Mouse (Mus musculus): ENCODE measurements around the gene Rabgap1l.

The Rabgap1l gene

DNA sequence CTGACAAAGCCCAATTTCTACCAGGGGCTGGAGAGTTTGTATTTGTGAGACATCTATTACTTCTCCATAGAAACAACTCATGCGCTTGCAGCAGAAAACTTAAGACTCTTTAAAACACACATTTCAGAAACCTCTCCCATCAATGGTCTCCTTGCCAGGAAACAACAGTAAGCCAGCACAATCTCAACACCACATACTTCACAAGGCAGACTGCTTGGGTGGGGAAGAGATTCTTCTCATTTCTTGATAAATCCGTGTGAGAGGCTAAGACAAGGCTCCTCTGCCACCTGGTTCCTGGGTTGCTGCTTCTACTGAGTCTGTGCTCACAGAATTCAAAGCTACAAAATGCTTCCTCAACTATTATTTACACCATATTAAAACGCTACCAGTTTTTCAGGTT lies 543.2 kb downstream of the Rabgap1l start:
- DNase-seq (ENCODE audit: low read depth in 1 of 2, low spot score in 2 of 2), result no peak

DNA sequence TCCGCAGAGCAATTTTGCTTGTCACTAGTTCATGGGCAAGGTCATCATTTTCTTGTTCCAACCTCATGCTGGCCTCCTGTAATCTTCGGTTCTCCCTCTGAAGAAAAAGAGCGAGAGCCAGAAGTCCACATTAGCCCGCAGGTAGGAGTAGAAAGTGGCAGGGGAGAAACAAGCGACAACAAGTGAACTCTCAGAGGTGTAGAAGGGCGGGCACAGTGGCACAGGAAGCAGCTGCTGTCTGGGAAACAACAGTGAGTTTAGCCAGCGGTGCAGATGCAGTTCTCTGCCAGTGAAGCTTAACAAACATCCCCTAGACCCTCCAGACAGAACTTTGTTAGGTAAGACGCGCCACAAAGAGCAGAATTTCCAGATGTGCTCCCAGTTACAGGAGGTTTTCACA lies 545.5 kb downstream of the Rabgap1l start:
- no peak for DNase-seq (ENCODE audit: low read depth in 1 of 2, low spot score in 2 of 2)

DNA sequence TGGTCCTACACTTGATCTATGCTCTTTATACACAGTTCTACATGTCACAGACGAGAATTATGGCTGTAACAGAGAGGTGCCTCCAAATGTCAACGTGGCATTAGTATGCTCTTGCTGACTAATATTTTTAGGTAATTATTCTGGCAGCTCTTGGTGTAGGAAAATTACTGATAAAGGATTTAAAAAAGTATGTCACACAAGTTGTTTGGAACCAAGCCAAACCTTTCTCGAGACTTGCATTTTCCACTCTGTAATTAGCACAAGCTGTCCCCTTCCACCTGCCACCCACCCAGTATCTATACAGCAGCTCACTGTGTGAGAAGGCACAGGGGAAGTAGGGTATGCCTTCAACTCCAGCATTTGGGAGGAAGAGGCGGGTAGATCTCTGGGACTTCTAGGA lies 546.2 kb downstream of the Rabgap1l start:
- no peak for DNase-seq (ENCODE audit: low read depth in 1 of 2, low spot score in 2 of 2)

DNA sequence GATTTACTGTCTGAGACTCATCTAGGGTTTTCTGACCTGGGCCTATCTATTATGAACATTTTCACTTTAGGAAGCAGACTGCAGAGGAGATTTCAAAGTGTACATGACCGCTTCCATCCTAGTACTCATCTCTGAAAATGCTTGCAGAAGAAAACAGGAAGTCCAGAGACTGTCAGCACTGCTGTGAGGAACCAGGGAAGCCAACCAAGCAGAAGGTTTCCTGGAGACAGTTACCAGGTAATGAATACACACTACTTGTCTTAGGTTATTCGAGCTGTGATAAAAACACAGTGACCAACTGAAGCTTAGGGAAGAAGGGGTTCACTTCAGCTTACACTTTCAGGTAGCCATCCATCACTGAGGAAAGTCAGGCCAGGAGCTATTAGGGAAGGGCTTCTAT lies 547.1 kb downstream of the Rabgap1l start:
- DNase-seq (ENCODE audit: low read depth in 1 of 2, low spot score in 2 of 2), result no peak

DNA sequence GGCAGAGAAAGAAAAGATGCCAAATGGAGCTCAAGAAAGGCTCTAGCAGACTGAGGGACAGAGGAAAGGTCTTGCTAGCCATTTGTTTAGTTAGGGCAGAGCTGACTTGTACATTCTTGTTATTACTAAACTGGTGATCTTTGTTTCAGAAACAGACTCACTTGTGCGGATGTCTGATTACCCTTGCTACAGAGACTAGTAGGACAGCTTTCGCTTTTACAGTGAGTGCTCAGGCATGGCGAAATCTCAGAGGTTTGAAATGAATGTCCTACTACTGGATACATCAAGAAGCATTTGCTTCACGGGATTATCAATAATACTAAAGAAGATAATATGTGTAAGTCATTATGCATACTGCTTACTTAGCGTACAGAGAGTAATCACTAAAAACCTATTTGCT lies 548.3 kb downstream of the Rabgap1l start:
- no peak for DNase-seq (ENCODE audit: low read depth in 1 of 2, low spot score in 2 of 2)

DNA sequence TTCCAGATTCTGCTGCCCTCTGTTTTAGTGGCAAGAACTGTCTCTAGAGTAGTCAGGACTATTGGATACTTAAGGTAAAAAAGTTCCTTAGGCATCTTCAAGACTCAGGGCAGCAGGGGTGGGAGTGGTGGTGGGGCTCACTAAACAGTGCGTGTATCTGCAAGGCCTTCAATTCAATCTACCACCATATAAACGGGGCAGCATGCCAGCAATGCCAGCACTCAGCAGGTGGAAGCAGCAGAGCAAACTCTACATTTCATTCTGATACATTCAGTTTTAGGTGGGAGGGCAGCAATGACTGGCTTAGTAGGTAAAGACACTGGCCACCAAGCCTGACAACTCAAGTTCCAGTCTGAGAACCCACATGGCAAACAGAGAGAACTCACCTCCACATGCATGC lies 552.9 kb downstream of the Rabgap1l start:
- DNase-seq (ENCODE audit: low read depth in 1 of 2, low spot score in 2 of 2), result no peak

DNA sequence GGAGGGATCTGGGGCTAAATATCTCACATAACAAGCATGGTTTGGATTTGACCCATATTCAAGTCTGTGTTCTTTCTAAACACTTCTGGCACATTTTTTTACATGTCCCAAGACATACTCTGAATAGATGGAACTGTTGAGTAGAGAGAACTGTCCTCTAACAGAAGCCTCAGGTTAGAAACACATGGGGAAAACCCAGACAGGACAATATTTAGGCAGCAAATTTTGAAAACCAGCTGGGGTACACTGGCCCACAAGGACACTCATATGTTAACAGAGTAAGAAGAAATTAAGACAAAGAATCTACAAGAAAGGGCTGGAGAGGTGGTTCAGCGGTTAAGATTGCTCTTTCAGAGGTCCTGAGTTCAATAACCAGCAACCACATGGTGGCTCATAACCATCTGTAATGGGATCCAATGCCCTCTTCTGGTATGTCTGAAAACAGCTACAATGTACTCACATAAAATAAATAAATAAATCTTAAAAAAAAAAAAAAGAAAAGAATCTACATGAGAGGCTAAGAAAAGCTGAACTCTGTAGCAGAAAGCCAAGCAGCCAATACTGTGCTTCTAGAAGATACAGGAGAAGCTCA lies 554.1 kb downstream of the Rabgap1l start:
- no peak for DNase-seq (ENCODE audit: low read depth in 1 of 2, low spot score in 2 of 2)

DNA sequence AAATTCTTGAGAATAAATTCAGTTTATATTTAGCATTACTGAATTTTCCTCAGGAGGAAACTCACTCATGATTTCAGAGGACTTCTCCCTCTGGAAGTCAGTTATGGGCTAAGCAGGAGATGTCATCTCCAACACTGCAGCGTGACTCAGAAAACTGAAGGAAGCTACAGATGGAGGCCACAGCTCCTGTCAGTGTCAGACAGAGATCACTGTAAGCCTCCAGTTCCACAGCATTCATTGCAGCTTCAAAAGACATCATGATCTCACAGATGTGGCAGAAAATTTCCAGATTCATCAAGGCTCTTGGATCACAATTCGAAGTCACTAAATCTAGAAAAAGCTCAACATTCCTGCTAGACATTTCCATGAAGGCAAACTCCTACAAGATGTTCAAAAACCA lies 555.0 kb downstream of the Rabgap1l start:
- no peak for DNase-seq (ENCODE audit: low read depth in 1 of 2, low spot score in 2 of 2)

DNA sequence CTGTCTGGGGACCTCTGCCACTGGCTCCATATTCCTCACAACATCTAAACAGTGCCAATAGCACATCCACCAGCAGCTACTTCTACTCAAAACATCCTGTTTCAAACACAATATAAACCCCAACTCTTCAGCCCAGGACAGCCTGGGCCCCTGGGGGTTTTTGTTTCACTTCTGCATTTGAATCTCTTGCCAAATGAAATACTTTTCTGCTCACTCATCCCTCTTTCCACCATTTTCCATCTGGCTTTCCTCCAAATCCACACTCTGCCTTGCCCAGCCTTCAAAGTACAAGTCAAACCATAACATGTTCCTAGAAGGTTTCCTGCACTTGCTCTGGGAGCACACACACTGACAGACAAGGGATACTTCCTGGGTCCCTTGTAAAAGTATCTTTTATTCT lies 559.1 kb downstream of the Rabgap1l start:
- DNase-seq (ENCODE audit: low read depth in 1 of 2, low spot score in 2 of 2), result peak; percentile 39 to 44

DNA sequence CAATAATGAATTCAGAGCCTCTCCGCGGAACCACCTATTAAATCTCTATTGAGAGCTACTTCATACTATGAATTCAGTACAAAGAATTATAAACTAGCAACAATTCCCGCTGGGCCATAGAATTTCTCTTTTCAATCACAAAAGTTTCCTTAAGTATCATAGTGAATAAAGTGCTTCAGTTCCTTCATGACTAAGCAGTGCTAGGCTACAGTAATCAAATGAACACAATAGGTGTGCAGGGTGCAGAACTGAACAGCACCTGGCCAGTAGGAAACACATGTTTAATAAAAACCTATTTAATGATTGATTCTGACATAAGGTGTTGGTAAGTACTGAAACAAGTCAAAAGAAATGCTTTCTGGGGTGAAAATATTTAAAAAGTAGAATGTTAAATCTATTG lies 560.9 kb downstream of the Rabgap1l start:
- no peak for DNase-seq (ENCODE audit: low read depth in 1 of 2, low spot score in 2 of 2)

DNA sequence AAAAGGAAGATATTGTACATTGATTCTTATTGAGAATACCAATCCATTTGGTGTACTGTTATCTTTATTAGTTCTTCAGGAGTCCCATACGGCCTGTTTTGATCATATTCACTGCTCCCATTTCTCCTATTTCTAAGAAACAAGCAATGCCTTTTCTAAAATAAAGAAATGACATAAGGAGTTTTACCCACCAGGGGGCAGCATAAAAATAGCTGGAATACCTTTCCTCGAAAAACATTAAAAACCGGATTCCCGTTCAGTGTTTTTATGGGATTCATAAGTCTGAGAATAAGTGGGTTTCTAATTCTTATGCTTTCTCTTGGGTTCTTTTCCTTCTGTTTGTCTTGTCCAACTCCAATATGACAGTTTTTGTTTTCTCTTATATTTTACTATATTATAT lies 562.0 kb downstream of the Rabgap1l start:
- DNase-seq (ENCODE audit: low read depth in 1 of 2, low spot score in 2 of 2), result no peak

DNA sequence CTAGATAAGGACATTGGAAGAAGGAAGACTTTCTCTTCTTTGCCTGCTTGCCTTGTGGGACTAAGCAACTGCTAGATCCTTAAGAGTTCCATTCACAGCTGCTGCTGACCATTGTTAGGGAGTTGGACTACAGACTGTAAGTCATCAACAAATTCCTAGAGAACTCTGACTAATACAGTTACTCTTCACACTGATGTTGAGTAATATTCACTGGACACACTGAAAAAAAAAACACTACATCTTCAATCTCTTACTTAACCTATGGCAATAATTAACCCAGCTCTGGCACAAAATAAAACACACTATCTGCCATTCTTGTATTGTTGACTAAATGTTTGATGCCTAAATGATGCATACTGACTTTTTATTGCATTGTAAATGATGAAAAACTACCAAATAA lies 565.2 kb downstream of the Rabgap1l start:
- DNase-seq (ENCODE audit: low read depth in 1 of 2, low spot score in 2 of 2), result no peak

DNA sequence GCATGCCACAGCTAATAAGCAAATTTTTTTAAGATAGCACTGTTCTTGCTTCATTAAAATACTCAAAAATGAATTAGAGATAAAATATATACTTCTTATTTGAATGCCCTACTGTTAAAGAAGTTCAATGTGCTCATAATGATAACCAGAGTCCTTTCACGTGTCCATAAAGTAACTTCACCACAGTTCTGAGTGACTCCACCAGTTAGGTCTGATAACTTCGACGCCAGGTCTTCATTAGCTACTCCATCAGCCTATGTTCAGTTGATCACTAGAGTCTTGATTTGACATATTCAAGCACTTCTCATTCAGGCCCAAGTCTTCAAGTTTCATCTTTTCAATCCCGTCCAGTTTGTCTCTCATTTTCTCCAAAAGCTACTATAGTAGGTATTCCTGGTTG lies 565.8 kb downstream of the Rabgap1l start:
- no peak for DNase-seq (ENCODE audit: low read depth in 1 of 2, low spot score in 2 of 2)

DNA sequence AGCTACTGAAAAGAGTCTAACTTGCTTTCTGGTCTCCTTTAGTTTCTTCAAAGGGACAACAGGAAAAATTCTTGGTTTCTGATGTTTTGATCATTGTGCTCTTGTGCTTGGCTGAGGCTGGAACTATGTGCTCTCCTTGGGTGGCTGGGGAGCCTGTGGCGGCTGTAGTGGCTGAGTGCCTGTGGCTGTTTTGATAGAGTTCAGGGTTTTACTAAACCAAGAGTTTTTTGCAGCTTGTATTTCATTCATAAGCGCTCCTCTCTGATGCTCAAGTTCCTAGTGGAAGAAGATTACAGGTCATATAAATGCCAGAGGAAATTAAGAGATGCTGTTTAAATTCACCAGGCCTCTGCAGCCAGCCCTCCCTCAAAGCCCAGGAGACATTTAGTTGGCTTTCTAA lies 568.9 kb downstream of the Rabgap1l start:
- no peak for DNase-seq (ENCODE audit: low read depth in 1 of 2, low spot score in 2 of 2)

DNA sequence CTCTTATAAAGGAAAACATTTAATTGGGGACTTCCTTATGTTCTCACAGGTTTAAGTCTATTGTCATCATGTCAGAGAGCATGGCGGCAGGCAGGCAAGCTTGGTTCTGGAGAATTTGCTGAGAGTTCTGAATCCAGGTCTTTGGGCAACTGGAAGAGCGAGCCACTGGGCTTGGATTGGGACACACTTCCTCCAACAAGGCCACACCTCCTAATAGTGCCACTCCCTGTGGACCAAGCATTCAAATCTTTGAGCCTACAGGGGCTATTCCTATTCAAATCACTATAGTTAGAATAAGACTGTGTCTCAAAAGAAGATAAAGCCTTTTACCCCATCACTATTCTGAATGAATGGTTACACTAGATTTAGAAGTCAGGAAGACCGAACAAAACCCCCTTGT lies 575.1 kb downstream of the Rabgap1l start:
- no peak for DNase-seq (ENCODE audit: low read depth in 1 of 2, low spot score in 2 of 2)

DNA sequence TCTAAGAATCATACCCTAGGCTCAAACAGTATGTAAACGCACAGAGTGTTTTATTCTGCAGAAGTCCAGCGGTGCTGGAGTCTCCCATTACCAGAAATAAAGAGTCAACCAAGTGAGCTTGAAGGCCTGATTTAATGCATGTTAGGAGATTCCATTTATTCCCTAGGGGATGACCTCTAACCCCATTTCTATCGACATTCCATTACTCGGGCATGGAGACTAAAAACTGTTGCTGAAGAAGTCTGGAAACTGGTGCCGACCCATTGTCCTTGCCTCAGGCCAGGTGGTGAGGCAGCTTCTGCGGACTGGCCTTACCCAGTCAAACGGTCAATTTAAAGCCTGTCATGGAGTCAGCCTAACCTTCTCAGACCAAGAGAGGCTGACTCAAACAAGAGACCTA lies 578.8 kb downstream of the Rabgap1l start:
- DNase-seq (ENCODE audit: low read depth in 1 of 2, low spot score in 2 of 2), result no peak

DNA sequence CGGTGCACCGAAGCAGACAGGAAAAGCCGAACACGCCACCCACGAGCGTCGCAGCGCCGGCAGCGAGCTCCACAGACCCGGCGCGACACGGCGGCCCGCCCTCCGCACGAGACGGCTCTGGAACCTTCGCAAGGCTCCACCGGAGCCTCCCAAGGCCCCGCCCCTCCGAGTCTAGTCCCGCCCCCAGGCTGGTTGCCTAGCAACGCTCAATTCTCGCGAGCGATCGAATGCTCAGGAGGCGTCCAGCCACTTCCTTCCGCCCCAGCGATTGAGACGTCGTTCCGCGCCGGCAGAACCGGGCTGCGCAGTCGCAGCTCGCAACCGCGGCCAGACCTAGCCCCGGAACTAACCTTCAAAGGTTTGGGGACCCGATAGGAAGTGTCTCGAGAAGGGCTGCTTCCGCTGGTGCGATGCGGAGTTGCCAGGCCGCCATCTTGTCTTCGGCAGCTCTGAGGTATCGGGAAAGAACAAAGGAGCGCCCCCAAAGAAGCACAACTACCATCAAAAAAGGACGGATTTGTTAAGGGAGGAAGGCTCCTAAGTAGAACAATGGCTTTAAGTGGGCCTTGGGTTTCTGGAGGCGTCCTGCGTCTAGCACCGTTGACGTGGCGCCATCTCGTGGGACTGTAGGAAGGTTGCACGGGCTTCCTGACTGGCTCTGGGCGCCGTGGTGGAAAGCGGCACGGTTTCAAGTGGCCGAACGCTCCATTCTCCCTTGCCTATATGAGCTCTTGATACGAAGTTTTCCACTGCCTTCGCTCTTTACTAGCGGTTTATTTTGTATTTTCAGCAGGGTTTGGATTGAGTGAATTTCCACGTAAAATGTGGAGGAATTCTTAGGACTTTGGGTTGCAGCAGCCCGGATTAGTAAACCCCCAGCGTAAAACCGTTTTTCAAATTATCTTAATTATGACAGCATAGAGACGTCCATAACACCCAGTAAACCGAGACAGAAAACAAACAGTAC lies 580.0 kb downstream of the Rabgap1l start, which contains the start of gene Cacybp:
Gene Cacybp (minus strand): TSS at position 173 of the 967 bp plus-strand sequence.
- DNase-seq (ENCODE audit: low read depth in 1 of 2, low spot score in 2 of 2), result peak; percentile 99 to 100

DNA sequence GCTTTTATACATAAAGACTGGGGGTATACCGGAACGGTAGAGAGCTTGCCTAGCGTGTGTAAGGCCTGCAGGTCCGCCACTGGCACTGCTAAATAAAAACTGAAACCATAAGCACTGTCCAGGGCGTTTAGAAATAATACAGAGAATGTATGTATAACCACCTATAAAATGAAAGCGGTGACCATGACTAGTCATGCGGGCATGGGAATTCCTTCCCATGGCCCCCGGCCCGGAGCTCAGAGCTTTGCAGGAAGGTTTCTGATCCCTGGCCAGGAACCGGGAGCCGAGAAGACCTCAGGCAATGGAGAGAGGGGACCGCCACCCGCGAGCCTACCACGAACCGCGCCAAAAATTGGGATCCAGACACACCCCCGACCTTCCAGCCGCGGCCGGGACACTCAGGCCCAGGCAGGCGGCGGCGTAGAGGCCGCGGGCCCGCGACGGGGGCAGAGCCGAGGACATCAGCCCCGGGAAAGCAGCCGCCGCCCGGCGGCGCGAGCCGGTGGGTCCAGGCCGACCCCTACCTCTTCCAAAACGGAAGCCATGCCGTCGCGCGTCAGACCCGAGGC lies 580.8 kb downstream of the Rabgap1l start:
- DNase-seq (ENCODE audit: low read depth in 1 of 2, low spot score in 2 of 2), result no peak

DNA sequence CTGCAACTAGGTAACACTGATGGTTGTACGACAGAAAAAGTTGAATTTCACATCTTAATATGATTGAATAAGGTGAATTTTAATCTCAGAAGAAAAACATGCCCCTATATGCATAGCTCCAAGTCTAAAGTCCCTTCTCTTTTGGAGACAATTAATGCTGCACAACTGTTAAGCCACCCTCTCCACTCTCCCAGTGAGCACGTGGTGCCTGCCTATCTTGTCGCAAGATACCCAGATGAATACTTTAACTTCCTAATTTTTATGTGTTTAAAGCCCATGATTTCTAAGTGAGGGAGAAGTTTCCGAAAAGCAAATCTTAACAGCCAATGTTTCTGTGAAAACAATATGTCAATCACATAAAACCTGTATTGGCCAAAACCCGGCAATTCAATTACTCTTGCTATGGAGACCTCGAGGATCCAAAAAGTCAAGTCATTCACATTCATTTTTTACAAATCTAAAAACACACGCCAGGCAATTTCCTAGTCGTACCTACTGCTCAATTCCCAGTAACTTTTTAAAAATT lies 581.4 kb downstream of the Rabgap1l start:
- no peak for DNase-seq (ENCODE audit: low read depth in 1 of 2, low spot score in 2 of 2)

DNA sequence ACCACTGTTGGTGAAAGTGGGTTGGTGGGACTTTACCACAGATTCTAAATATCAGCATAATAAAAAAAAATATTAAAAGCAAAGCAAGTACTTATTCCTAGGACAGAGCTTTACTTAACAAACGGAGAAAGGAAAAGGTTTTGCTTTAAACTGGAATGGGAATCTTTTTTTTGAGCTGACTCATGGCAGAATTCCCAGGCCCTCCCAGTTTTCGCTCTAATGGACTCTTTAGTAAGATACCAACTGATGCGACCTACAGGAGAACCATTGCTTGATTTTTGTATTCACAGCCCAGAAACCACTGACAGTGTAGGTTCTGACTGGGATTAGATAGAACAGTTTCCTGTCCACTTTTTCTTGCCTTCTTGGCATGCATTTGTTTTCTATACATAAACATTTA lies 582.4 kb downstream of the Rabgap1l start:
- no peak for DNase-seq (ENCODE audit: low read depth in 1 of 2, low spot score in 2 of 2)

DNA sequence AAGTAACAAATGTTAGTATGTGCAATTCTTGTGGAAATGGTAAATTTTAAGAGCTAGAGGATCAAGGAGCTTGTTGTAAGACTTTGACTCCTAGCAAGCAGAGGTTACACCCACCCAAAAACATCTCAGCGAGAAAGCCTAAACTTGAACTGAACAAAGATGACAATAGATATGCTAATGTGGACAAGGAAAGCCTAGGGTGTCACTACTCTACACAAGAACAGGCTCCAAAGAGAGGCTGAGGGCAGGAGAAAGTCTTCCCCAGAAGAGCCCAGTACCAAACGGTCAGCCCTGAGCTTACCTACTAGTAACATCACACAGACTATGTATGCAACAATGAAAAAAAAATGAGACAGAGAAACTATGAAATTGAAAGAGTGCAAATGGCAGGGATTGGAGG lies 583.2 kb downstream of the Rabgap1l start:
- DNase-seq (ENCODE audit: low read depth in 1 of 2, low spot score in 2 of 2), result no peak

DNA sequence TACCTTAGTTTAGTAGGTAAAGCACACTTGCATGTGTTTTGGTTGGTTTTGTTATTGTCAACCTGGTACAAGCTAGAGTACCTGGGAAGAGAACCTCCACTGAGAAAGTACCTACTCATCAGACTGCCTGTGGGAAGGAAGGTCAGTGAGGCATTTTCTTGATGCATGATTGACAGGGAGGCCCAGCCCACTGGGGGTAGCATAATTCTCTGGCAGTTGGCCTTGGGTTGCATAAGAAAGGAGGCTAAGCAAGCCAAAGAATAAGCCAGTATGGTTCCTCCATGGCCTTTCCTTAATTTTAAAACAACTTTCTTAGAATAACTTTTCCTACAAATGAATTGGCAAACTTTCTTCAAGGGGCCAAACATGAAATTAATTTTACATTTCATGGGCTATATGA lies 587.5 kb downstream of the Rabgap1l start:
- no peak for DNase-seq (ENCODE audit: low read depth in 1 of 2, low spot score in 2 of 2)
